Mouse (Mus musculus) layer of hippocampus, adult 11-12 months (tissue): ENCODE results near the gene Rasa3.

Source experiments
- DNase-seq: peaks from one replicate; pipeline ENCODE4 v3.0.0; 2022; ENCODE audit warnings: low spot score

Rasa3 gene

DNA sequence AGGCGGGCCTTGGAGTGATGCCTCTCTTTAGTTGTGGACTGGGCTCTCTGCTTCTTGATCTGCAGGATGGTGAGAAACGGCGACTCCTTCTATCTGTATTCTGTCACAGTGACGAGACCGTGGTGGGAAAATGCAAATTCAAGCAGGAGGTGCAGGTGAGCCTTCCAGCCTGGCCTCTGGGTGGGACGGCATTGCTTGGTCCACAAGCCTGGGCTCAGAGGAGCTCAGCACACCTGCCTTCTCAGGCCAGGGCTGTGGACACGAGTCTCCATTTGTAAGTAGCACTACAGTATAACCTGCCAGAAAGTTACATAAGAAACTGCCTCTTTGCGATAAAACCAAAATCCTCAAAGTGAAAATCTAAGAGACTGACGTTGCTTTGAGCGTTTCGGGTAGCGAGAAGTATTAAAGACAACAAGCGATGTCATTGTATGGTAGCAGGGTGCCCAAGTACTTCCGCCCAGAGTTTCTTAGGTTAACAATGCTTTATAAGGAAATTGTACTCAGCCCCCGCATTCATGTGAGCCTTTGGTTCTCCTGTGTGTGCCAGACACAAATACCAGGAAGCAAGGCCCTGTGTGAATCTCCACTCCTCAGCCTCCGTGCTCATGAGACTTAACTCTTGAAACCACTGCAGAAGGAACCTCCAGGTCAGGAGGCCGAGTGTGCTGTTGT, 60.4 kb downstream of the Rasa3 start:
- no peak for DNase-seq

GRCm38 (mm10) chr8:13614924-13615391, 62.4 kb downstream of the Rasa3 start:
- DNase-seq: no peak

- DNase-seq: no peak
These were observed 63.3 kb downstream of the Rasa3 start for GRCm38 (mm10) chr8:13614136-13614535.

- no peak for DNase-seq
These were observed 65.7 kb downstream of the Rasa3 start for GRCm38 (mm10) chr8:13611702-13612101.

GRCm38 (mm10) chr8:13609971-13610370, 67.4 kb downstream of the Rasa3 start:
- no peak for DNase-seq

DNA sequence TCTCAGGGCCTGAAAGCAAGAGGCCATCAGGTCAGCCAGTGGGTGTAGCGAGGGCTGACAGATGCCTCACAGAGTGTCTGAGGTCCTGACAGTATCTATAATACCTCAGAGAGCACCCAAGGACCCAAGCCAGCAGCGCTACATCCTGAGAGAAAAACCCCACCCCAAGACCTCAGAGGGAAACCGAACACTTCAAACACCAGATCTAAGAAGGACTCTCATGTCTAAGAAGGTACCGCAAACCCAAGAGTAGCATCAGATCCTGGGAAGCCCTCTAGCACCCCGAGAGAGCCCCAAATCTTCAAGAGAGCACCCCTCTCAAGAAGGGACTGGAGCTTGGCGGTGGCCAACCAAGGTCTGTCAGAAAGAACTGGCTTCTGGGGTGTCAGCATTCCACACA, 68.5 kb downstream of the Rasa3 start:
- DNase-seq: no peak

GRCm38 (mm10) chr8:13605920-13606480, 71.4 kb downstream of the Rasa3 start:
- no peak for DNase-seq

DNA sequence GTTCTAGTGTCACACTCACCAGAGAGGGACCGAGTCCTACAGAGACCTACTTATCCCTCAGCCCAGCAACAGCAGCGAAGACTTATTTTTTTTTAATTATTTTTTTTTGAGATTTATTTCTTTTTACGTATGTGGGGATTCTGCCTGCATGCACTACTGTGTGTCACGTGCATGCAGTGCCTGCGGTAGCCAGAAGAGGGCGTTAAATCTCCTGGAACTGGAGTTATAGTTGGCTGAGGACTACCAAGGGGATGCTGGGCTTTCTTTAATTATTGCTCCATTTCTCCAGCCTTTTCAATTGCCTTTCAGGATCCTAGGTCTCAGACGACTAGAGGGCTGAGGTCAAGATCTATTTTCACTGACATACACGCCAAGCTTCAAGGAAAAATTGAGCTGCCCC, 74.8 kb downstream of the Rasa3 start:
- DNase-seq: peak; percentile 66

DNA sequence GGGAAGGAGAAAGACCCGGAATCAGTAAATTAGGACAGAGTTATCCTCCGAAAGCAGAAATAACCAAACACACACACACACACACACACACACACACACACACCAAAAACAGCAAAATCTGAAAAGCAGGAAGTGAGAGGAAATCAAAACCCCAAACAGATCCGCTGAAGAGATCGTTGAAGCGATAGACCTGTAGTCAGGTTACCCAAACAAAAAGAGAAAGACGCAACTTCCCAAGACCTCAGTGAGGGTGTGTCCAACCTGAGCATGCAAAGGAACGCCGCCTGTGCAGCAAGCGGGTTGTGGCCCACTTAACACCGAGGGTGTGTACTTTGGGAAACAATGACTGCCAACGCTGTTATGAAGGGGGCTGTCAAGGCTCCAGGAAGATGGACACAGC, 76.2 kb downstream of the Rasa3 start:
- no peak for DNase-seq

GRCm38 (mm10) chr8:13600716-13601115, 76.7 kb downstream of the Rasa3 start:
- DNase-seq: no peak

GRCm38 (mm10) chr8:13600204-13600603, 77.2 kb downstream of the Rasa3 start:
- no peak for DNase-seq

- DNase-seq: no peak
These were observed 79.6 kb downstream of the Rasa3 start for GRCm38 (mm10) chr8:13597777-13598176.

GRCm38 (mm10) chr8:13595861-13596260, 81.5 kb downstream of the Rasa3 start:
- no peak for DNase-seq

GRCm38 (mm10) chr8:13594884-13595323, 82.5 kb downstream of the Rasa3 start:
- peak; percentile 56 for DNase-seq

- DNase-seq: no peak
These were observed 84.1 kb downstream of the Rasa3 start for GRCm38 (mm10) chr8:13593340-13593739.

DNA sequence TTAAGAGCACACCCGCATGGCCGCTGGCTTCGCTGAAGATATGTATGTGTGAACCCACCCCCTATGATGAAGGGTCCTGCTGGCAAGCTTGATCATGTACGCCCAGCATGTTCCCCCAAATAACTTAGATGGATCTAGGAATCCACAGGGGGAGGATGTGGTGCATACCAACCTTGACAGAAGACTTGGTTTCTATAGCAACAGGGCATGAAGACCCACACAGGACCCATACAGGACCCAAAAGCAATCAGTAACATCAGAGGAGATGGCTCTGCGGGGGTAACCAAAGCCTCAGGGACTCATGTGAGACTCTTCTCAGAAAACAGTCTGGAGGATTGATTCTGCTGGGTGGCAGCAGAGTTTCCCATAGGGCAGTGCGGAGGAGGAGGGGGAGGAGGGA, 86.2 kb downstream of the Rasa3 start:
- DNase-seq: no peak

GRCm38 (mm10) chr8:13589071-13589470, 88.3 kb downstream of the Rasa3 start:
- no peak for DNase-seq

DNA sequence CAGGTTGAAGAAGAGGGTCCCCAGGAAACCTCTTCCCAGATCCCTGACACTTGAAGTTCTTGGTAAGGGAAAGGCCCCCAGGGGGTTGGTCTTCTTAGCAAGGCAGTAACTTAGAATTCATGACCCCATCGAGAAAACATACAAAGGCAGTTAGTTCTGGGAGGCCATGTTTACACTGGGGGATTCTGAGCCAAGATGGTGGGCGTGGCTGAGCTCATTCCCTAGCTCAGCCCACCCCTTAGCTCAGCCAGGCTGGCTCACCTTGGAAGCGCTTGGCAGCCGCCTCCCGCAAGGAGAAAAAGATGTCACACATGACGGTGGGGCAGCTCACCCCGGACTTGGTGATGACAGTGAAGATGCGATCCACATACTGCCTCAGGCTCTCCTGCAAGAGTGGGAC, 92.8 kb downstream of the Rasa3 start:
- no peak for DNase-seq

DNA sequence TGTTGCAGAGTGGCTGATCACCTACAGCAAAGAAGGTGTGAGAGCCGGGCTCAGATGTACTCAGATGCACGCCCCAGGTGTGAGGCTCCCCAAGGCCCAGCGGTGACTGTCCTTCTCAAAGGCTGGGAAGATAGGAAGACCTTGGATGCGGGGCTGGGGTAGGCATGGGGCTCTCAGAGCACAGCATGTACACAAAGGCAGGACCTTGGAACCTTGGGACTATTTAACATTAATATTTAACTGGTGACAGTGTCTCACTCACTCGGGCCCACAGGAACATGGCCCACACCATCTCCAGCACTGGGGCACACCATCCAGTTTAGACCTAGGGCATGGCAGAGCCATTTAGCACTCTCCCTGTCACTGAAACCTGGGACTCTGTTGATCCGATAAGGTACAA, 99.5 kb downstream of the Rasa3 start:
- no peak for DNase-seq

DNA sequence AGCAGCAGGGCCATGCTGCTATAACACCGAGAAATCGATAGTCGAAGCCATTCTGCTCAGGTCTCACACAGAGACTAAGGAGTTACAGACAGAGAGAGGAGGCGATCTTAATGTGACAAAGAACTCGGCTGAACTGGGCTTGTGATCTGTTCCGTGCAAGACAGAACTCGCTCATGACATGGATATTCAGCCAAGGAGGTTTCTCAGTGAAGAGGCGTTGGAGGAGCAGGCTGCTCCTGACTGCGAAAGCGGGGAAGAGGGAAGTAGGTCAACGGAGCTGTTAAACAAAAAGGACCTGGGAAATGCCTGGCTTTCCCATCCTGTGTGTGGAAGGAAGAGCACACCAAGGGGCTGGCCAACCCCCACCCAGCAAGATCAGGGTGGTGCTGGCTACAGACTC, 105.4 kb downstream of the Rasa3 start:
- DNase-seq: no peak

- no peak for DNase-seq
These were observed 115.3 kb downstream of the Rasa3 start, which contains the start of gene 1700029H14Rik for GRCm38 (mm10) chr8:13562118-13562517. TSS of gene 1700029H14Rik (minus strand) at chr8:13562461.

- DNase-seq: no peak
These were observed 119.9 kb downstream of the Rasa3 start for GRCm38 (mm10) chr8:13557526-13557925.

DNA sequence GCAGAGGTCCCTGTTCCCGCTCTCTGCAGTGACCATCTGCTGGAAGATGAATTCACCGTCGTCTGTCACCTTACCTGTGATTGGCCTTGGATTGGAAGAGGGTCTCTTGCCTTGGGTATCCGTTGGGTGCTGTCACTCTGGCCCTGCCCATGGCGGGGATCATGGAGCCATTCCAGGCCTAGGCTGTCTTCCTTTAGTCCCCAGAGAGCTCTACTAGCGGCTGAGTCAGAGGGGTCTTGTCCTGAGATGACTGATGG, 125.9 kb downstream of the Rasa3 start:
- no peak for DNase-seq
